Mouse (Mus musculus): ENCODE data around the gene Rimbp2.

- TF ChIP-seq GATA1 (IDR thresholded peaks at IDR 0.05; ENCODE audit: borderline replicate concordance, low read length) = no peak
- TF ChIP-seq FLI1 (IDR thresholded peaks at IDR 0.05; ENCODE audit: low read length) = no peak
Observed at GRCm38 (mm10) chr5:128810006-128810405, 143.3 kb downstream of the Rimbp2 start.
